Mouse (Mus musculus) heart, postnatal 14 days (tissue): ENCODE measurements around the gene Lrsam1. TPM values are rescaled to one million over a fixed set of nuclear protein-coding genes. Genes with fewer than 3 reads are reported as not detected.
"Not testable (repeated sequence)": the region's sequence is repeated elsewhere in the genome, so short reads cannot be mapped to it uniquely, and the experiment has no call there.

ENCODE experiments used
- DNase-seq, 2 experiments: peaks; one replicate each; pipeline ENCODE4 v3.0.0; 2021 to 2022
- intact Hi-C: fragments of 180-260 bp; cut with DNase I; formaldehyde crosslinking; loops from one replicate; pipeline ENCODE4 v1.15.1; 2025
- long read RNA-seq, 2 experiments: library from polyadenylated mRNA; stranded (forward); transcript quantifications; one replicate each; pipeline ENCODE4 v2.0.0; 2021
- total RNA-seq, 2 experiments: library from RNA; stranded (reverse); gene quantifications; 2 replicates each; pipeline ENCODE4 v1.2.3; 2021

Lrsam1 gene
- total RNA-seq, result 10 to 100 TPM; 12.0 to 13.4 TPM
- long read RNA-seq, experiment 1, full-length matches to known transcripts, result 2 of 10 reads
- long read RNA-seq, experiment 1, partial matches to known transcripts, result 1 of 10 reads
- long read RNA-seq, experiment 1, other reads (novel, unspliced or antisense), result 7 of 10 reads
- long read RNA-seq, experiment 2, full-length matches to known transcripts, result 5 of 8 reads
- long read RNA-seq, experiment 2, partial matches to known transcripts, result 2 of 8 reads
- long read RNA-seq, experiment 2, other reads (novel, unspliced or antisense), result 1 of 8 reads

DNA sequence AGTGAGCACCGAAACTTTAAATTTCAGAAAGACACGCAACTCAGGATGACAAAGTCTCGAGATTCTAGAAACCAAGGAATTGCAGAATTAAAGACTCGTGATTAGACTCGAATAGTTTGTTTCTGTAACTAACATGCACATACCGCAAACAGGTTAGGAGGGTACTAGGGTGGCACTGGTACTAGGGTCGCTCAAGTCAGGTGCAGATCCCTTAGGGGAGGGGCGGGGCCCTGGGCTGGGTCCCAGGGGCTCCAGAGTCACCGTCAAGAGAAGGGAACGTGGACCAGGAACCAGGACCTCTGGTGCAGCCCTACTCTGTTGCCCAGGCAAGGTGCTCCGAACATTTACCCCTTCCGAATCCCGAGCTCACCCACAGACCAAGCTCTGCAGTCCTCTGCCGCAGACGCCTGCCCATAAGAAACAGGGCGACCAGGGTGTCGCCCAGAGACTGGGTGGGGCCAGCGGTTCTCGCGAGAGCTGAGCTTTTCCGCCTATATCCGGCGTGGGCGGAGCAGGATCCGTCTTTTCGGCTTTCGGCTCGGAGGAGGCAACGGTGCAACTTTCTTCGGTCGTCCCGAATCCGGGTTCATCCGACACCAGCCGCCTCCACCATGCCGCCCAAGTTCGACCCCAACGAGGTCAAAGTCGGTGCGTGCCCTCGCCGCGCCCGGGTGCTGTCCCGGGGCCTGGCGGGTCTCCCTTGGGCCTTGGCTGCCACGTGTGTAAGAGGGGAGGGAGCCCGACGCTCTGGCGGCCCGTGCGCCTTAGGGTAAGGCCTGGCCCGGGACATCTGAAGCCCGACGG lies at the start of gene Lrsam1, which contains the start of gene Rpl12:
Gene Lrsam1 (minus strand): TSS at position 423 of the 804 bp plus-strand sequence.
Gene Rpl12 (plus strand): TSS at position 368 of the 804 bp plus-strand sequence.
- intact Hi-C loops, result no loop called here
- peak; percentile 94 to 97 for DNase-seq

DNA sequence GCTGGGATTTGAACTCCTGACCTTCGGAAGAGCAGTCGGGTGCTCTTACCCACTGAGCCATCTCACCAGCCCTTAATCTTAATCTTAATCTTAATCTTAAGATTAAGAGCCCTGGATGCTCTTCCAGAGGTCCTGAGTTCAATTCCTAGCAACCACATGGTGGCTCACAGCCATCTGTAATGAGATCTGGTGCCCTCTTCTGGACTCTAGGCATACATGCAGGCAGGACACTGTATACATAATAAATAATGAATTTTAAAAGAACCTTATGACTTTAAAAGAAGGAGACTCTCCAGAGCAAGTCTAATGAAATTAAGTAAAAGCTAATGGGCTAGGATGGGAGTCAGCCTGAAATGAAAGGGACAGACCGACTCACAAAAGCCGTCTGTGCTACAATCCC lies 47.6 kb upstream of the Lrsam1 start:
- DNase-seq, intact Hi-C loops: not testable (repeated sequence)

DNA sequence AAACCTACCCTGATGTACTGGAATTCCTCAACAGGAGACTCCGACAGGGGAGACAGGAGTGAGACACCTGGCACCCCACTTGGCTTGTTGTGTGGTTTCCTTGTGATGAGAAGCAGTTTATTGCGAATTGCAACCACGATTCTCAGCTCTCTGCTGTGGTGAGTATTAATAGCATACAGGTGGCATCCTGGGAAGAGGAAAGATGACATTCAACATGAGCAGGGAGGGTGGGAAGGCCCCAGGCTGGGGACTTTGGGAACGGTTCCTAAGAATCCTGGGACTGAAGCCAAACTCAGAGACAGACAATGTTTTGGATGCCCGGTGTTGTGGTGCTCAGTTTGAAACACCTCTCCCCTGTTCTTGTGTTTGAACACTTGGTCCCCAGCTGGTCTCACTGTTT lies 43.6 kb upstream of the Lrsam1 start:
- peak in 1 of 2 experiments; percentile 14 for DNase-seq
- intact Hi-C loops, result no loop called here

DNA sequence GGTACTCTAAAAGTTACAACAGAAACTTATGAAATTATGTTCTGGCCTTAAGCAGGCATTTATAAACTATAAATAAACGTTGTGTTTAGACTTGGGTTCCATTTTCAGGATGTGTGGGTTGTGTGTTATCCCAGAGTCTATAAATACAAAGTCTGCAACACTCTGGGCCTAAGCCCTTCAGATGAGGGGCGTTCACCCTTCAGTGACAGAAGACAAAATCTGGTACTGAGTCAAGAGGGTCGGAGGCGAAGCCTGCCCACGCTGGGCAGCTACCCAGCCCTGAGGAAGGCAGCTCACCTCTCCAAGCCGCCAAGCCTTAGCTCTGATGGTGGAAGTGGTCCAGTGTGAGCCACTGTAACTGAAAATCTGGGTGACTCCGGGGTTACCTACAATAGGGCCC lies 40.7 kb upstream of the Lrsam1 start:
- no peak for DNase-seq
- intact Hi-C loops, result no loop called here

DNA sequence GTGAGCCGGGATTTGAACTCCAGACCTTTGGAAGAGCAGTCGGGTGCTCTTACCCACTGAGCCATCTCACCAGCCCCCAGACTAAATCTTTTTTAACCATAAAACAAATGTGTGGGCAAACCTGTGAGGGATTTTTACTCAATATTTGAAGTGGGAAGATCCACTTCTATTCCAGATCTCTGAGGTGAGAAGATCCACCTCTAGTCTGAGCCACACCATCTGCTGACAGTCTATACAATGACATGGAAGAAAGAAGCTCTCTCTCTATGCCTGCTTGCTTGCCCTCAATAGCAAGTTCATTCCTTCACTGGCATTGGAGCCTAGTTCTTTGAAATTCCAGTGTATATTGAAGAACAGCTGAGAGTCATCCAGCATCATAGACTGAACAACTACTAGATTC lies 38.3 kb upstream of the Lrsam1 start:
- intact Hi-C loops, result no loop called here
- no peak for DNase-seq

DNA sequence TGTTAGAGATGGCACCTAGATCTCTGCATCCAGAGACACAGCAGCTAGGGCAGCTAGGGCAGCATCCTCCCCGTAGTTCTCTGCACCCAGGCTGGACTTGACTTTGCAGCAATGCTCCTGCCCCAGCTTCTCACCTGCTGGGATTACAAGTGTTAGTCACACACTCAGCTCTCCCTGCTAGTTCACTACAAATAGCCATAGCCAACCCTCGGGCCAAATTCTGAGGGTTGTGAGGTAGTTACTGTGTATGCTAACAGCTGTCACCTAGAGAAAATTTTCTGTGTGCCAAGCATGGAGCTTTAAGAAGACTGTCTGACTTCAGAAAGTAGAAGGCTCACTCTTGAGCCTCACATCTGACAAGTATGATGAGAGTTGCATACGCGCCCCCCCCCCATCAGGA lies 36.4 kb upstream of the Lrsam1 start:
- intact Hi-C loops, result no loop called here
- no peak for DNase-seq

DNA sequence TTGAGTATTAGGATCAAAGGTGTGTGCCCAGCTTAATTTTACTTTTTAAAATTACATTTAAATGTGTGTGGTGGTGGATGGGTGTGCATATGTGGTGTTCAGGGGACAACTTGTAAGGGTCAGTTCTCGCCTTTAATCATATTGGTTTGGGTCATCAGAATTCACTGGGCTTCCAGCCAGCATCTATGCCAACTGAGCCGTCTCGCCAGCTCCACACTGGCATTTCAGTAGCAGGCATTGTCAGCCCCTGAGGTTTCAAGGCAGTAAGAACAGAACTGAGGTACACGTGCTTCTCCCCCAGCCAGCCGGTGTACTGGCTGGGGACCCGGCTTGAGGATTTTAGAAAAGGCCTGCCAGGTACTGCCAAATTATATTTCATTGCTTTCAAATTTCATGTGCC lies 35.7 kb upstream of the Lrsam1 start:
- no peak for DNase-seq
- intact Hi-C loops, result no loop called here

DNA sequence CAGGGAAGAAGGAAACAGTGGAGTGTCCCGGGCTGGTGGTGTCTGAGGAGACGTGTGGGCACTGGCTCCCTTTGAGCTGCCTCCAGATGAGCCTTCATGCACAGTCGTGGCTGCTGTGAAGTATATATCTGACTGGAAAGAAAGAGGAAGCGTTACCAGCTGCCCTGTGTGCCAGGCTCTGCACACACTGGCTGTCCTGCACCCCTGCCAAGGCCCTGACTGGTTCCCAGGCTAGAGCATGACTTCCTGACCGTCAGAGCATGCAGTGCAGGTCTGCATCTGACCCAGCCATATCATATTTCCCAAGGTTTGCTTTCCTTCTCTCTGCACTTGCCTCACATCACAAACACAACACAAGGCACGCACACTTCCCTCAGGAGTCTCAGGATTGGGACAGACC lies 30.7 kb upstream of the Lrsam1 start:
- DNase-seq, result no peak
- intact Hi-C loops, result no loop called here

DNA sequence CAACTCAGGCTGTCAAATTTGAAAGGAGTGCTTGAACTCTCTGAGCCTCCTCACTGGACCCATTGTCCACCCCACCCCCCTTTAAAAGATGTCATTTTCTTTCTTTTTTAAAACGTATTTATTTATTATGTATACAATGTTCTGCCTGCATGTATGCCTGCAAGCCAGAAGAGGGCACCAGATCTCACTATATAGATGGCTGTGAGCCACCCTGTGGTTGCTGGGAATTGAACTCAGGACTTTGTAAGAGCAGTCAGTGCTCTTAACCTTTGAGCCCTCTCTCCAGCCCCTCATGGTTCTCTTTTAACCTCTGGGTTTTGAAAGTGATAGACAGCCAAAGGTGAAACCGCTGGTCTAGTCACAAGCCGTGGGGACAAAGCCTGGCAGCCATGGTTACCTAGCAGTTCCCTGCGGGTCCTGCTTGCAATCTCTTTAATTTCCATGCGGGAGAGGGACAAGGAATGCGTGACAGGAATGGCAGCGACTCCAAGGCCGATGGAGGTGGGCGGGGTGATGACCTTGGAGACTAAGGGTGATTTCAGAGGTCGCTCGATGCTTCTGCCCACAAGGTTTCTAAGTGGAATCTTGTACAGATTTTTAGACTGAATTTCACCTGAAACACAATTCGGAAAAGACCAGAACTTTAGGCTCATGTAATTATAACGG lies 28.9 kb upstream of the Lrsam1 start:
- intact Hi-C loops, result no loop called here
- no peak for DNase-seq

DNA sequence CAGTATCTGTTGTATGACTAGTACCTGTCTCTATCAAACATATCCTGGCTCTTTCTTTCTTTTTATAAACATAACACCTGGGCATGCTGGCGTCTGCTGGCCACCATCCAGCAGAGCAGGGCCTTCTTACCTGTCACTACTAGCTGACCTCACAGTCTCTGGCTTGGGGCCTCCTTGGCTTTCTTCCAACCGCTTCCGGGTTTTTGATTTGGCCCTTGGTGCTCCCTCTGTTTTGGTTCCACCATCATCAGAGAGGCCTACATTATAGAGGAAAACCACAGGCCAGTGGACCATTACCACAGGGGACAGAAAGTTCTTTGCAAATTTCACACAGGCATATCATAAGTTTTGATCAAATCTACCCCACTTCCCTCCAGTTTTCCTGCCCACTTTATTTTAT lies 28.0 kb upstream of the Lrsam1 start:
- intact Hi-C loops, result loop anchor here (5.0 kb wide), 1 partner anchor 363 kb away; no protein-coding TSS in a partner anchor
- DNase-seq, result no peak

DNA sequence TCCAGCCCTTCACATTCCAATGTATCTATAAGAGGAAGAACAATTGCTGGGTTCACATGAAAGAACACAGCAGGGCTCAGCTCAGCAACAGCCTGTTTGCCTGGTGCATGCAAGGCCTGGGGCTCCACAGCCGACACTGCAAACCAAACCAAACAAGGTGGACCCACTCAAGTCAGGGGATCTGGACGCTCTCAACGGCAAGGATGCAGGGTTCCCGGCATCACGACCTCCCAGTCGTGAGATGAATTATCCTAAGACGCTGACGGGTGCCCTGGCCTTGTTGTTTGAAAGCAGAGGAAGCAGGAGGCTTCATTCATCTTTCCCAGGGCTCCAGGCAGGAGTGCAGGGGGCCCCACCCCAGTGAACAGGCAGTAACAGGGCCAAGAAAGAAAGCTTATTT lies 24.4 kb upstream of the Lrsam1 start:
- intact Hi-C loops, result loop anchor here (5.0 kb wide), 1 partner anchor 366 kb away; no protein-coding TSS in a partner anchor
- no peak for DNase-seq

DNA sequence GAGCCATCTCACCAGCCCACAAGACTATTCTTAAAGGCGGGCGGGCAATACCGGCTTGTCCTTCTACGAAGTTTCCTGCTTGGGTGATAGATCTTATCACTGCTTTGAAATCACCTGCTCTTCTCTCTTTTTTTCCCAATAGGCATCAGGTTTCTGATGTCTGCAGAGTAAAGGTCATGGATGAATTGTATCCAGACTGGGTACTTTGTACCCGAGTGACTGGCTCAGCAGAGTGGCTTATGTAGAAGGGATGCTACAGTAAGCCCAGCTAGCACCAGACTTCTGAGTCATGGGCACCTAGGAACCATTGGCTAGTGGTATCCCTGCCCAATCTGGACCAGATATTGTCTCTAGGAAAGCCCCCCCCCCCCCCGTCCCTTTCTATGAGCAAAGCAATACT lies 22.2 kb upstream of the Lrsam1 start:
- intact Hi-C loops, result loop anchor here (1.0 to 5.0 kb wide), 2 partner anchors 41 to 149 kb away; partner anchors contain the start of gene Garnl3
- DNase-seq, result no peak

DNA sequence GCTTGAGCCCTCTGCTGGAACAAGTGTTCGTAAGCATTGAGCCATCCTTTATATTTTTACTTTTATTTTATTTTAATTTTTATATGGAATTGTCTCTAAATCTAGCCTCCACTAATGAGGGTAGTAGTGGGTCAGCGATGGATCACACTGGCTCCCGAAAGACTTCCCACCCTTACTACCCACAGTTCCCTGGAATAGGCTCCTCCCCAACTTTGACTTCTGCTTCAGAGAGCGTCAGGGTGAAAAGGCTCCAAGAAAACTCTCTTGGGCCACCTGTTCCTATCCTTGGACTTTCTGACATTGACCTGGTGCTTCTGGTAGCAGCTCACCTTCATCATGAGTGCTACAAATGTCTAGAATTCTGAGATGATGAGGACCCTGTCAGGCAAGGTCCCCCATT lies 21.3 kb upstream of the Lrsam1 start:
- no peak for DNase-seq
- intact Hi-C loops, result loop anchor here (5.0 kb wide), 1 partner anchor 150 kb away; the partner anchor contains the start of gene Garnl3

DNA sequence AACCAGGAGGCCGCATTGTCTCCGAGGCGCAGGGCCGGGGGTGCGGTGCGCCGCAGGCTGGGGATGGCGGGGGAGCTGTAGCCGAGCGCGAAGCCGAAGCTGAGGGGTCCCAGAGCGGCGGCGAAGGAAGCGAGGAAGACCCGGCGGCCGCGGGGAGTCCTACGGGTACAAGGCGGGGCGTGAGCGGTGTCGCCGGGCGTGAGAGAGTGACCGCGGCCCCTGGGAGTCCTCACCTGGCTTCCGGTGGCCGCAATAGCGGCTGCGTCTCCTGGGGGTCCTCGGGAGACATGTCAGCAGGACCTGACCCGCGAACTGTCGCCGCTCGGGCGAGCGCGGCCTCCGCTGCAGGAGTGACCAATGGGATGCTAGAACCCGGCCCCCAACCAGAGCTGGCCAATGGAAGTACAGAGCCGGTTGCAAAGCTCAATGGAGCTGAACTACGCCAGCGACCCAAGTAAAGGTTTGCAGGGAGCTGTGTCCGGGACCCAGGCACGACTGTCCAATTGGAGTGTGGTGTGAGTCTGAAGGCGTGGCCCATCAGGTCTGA lies 20.4 kb upstream of the Lrsam1 start, which contains the start of gene Slc2a8:
Gene Slc2a8 (minus strand): TSS at position 359 of the 547 bp plus-strand sequence.
- intact Hi-C loops, result loop anchor here (5.0 kb wide), 1 partner anchor 151 kb away; the partner anchor contains the start of gene Garnl3

DNA sequence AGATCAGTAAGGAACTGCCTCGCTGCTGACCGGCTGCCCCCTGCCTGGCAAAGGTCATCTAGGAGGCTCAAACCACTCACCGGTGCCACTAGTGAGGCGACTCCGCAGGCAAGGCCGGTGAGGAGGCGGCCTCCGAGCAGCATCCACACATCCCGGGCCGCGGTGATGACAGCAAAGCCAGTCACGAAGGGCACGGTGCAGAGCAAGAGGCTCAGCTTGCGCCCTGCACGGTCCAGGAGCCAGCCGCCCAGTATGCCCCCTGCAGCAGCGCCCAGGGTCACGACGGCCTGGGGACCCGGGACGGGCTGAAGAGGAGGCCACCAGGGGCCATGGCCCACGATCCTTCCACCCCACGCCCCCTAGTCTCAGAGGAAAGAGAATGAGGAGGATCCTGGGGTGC lies 19.9 kb upstream of the Lrsam1 start:
- peak in 1 of 2 experiments; percentile 39 for DNase-seq
- intact Hi-C loops, result loop anchor here (5.0 kb wide), 1 partner anchor 151 kb away; the partner anchor contains the start of gene Garnl3

More for the DNA sequence above, 20.4 kb upstream of the Lrsam1 start, which contains the start of gene Slc2a8:
- DNase-seq, result peak; percentile 89 to 91

DNA sequence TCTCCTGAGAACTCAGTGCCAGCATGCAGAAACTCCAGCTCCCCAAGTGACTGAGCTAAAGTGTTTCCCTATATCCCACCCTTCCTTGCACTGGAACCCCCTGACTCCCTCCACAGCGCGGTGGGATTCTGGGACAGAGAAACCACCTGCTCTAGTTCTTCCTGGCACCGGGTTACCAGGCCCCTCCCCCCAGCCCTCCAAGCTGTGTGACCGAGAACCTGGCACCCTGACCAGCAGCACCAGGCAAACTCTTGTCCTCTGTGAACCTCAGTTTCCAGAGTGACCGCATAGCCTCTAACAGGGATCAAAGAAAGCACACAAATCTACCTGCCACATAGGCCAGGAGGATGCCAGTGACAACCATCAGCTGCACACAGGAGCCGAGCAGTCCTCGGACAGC lies 18.3 kb upstream of the Lrsam1 start:
- intact Hi-C loops, result loop anchor here (5.0 kb wide), 1 partner anchor 153 kb away; the partner anchor contains the start of gene Garnl3
- no peak for DNase-seq

DNA sequence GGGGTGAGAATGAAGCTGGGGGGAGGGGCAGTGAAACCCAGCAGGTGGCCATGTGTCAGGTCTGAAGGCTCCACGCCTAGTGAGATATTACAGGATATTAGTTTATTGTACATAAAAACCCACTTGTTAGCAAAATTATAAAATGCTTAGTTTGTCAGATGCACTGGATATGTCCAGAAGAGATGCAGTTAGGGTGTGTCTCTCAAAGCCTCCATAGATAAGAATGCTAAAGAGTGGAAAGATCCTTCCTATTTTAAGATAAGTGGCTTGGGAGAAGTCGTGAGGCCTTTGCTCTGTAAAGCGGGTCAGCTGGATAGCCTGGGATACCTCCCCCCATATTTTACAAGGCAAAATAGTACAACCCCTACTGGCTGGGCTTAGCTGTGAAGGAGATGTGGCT lies 17.3 kb upstream of the Lrsam1 start:
- intact Hi-C loops, result no loop called here
- DNase-seq, result no peak

DNA sequence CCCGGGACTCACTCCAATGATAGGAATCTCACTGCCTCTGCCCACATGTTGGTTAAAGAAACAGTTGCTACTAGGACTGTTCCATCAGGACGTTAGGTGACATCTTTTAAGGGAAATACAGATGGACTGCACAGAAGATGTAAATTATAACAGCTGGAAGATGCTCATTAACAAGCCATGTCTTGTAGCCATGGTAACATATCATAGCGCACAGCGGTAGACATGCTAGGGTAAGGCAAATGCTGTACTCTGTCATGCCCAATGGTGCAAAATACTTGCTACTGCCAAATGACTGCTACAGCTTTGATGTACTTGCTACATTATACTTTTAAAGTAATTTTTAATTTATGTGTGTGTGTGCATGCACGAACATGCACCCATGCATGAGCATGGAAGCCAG lies 15.7 kb upstream of the Lrsam1 start:
- no peak for DNase-seq

DNA sequence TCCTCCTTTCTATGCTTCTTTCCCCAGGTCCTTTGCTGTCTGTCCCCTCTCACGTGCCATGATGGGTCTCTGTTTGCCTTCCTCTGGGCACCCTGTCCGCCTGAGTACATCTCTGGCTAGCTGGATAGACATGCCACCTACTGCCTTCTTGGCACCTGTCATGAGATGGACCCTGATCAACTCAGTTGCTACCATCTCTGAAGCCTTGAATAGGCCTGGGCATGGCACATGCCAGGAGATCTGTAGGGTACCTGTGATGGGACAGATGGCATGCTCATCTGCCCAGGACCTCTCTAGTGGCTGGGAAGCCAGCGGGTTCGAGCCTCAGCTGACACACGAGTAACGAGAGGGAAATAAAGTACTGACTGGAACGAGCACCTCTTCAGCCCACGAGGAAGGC lies 12.8 kb upstream of the Lrsam1 start:
- intact Hi-C loops, result no loop called here
- no peak for DNase-seq

More for the DNA sequence above, 15.7 kb upstream of the Lrsam1 start:
- intact Hi-C loops, result no loop called here

DNA sequence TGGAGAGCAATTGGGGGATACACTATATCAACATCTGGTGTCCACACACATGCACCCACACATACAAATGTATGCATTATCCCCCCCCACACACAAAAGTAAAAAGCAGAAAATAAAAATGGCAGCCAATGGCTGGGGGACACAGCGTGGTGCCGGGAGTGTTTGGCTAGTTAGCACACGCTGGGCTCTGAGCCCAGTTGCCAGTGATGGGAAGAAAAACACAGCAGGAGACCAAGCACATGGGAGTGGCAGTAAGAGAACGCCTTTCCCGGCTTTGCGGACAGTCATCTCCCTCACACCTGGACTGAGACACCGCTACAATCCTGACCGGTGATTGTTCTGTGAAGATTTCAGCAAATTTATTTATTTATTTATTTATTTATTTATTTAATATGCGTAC lies 9.8 kb upstream of the Lrsam1 start:
- no peak for DNase-seq
- intact Hi-C loops, result no loop called here
